Mouse (Mus musculus): ENCODE measurements at regions not wholly inside any gene's neighbourhood (a gene's known extent, or its start where the extent isn't known, plus 50 kb on each side); places are given as distances from the start of the nearest gene placed in this dataset.

DNA sequence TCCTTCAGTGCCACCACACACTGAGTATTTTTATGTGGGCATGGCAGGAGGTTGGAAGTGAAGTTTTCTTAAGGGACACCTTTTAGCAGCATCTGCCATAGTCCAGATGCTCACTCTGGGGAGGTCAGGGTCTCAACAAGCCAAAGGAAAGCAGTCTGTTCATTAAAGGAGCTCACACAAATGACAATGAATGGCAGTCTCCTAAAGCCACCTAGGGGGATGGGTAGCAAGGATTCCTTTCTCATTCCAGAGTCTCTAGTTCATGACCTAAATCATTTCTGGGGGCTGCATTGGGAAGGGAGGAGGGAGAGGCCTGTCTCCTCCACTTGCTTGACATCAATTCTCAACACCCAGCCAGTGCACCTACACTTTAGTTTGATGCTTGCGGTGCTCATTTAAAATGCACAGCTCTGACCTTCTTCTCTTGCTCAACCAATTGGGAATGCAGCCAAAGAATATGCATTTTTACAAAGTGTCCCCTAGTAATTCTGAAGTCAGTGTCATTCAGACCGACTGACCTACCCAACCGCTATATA lies 232.6 kb downstream of the Pik3r1 start:
- Histone ChIP-seq H3K36me3 (ENCODE audit: insufficient read depth, low read length) (no peaks in the 10 kb centered on the region), H3K27me3 (ENCODE audit: insufficient read depth, low read length) (no peaks in the 10 kb centered on the region), H3K4me1 (ENCODE audit: insufficient read depth, low read length) (no peaks in the 10 kb centered on the region), H3K27ac (no peak overlapping the region), H3K9ac (replicated peaks; ENCODE audit: low read length) (no peak overlapping the region), H3K9me3 (ENCODE audit: low read length) (no peaks in the 10 kb centered on the region), H3K4me3 (ENCODE audit: low read length) (no peak overlapping the region), H3K4me2 (ENCODE audit: low read depth, low read length) (no peak overlapping the region)
- ATAC-seq = no peak
- no peak for TF ChIP-seq CTCF (IDR thresholded peaks at IDR 0.05; ENCODE audit: low read depth)
- WGBS = 66% methylated on average over 3 of the region's 3 CpGs
- no peak for DNase-seq (ENCODE audit: low spot score)

DNA sequence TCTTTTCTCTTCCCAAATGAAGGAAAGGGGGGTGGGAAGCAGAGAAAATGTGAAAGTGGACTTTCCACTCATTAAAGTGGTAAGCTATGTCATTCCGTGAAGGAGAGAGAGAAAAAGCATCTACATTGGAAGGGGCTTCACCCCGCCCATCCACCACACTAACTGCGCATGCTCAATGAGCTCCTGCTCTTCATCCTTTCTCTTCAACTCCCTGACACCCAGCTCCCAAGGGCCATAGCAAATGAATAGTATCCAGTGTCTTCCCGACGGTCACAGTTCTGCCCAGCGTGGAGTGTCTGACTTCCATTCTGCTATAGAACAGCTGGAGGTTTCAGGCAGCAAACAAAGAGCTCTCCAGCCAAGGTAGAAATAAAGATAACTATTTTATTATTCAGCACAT lies 233.5 kb downstream of the Pik3r1 start:
- DNase-seq (ENCODE audit: low spot score) (peak; percentile 34), ATAC-seq (no peak)
- no peak for TF ChIP-seq CTCF (IDR thresholded peaks at IDR 0.05; ENCODE audit: low read depth)
- H3K4me2 ChIP-seq (ENCODE audit: low read depth, low read length) = peak overlapping the region; percentile 8; the same call in 1 of the 2 replicates
- H3K9me3 ChIP-seq (ENCODE audit: low read length) = no peaks in the 10 kb centered on the region
- no peak overlapping the region for H3K27ac ChIP-seq
- no peaks in the 10 kb centered on the region for H3K4me1 ChIP-seq (ENCODE audit: insufficient read depth, low read length)
- H3K27me3 ChIP-seq (ENCODE audit: insufficient read depth, low read length) = no peaks in the 10 kb centered on the region
- no peak overlapping the region for H3K9ac ChIP-seq (replicated peaks; ENCODE audit: low read length)
- 24% methylated on average over 6 of the region's 6 CpGs for WGBS
- no peaks in the 10 kb centered on the region for H3K36me3 ChIP-seq (ENCODE audit: insufficient read depth, low read length)
- H3K4me3 ChIP-seq (ENCODE audit: low read length) = no peak overlapping the region

DNA sequence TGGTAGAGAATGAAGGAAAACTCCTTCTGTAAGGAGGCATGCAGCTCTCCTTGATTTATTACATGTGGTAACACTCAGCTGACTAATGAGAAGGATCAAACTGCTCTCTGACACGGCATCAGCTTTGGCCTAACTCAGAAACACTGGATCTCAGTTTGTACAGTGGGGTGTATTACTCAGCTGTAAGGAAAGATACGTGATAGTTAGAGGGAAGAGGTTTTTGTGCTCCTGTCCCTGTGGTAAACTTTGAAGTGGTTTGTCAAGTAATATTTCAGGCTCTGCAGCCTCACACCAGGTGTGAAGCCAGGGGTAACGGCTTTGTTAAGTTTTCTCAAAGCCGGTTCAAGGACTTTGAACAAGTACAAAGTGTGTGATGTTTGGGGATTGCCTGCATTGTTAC lies 235.1 kb downstream of the Pik3r1 start:
- Histone ChIP-seq H3K4me2 (ENCODE audit: low read depth, low read length) (no peak overlapping the region), H3K27ac (no peak overlapping the region), H3K4me3 (ENCODE audit: low read length) (no peak overlapping the region), H3K36me3 (ENCODE audit: insufficient read depth, low read length) (no peaks in the 10 kb centered on the region), H3K4me1 (ENCODE audit: insufficient read depth, low read length) (no peaks in the 10 kb centered on the region), H3K27me3 (ENCODE audit: insufficient read depth, low read length) (no peaks in the 10 kb centered on the region), H3K9ac (replicated peaks; ENCODE audit: low read length) (no peak overlapping the region), H3K9me3 (ENCODE audit: low read length) (no peaks in the 10 kb centered on the region)
- DNase-seq (ENCODE audit: low spot score) = no peak
- no peak for TF ChIP-seq CTCF (IDR thresholded peaks at IDR 0.05; ENCODE audit: low read depth)
- ATAC-seq = no peak
- 75% methylated on average over 4 of the region's 4 CpGs for WGBS

- H3K27me3 ChIP-seq (ENCODE audit: insufficient read depth, low read length) = no peaks in the 10 kb centered on the region
- no peak for DNase-seq (ENCODE audit: low spot score)
- no peak for ATAC-seq
- no peaks in the 10 kb centered on the region for H3K36me3 ChIP-seq (ENCODE audit: insufficient read depth, low read length)
- no peak overlapping the region for H3K27ac ChIP-seq
- WGBS = 88% methylated on average over 5 of the region's 5 CpGs
- H3K4me3 ChIP-seq (ENCODE audit: low read length) = no peak overlapping the region
- H3K4me2 ChIP-seq (ENCODE audit: low read depth, low read length) = no peak overlapping the region
- H3K9ac ChIP-seq (replicated peaks; ENCODE audit: low read length) = no peak overlapping the region
- TF ChIP-seq CTCF (IDR thresholded peaks at IDR 0.05; ENCODE audit: low read depth) = no peak
- no peaks in the 10 kb centered on the region for H3K9me3 ChIP-seq (ENCODE audit: low read length)
- no peaks in the 10 kb centered on the region for H3K4me1 ChIP-seq (ENCODE audit: insufficient read depth, low read length)
These were observed 240.3 kb downstream of the Pik3r1 start for GRCm38 (mm10) chr13:101527691-101528090.

DNA sequence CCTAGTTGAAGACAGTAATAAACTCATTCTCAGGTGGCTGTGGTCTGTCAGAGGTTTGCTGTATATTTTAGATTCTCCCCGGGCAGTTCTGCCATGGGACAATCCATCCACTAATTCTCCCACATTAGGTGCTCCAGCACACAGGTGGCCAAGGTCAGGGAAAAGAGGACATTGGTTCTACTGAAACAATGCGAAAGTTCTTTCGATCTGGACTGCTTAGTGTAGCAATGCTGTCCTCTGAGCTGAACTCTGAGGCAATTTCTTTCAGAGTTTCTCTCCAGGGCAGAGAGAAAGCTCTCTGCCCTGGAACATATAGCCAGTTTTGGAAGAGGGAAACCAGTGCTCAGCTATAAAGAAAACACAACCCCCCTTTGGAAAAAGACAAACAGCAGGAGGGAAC lies 243.2 kb downstream of the Pik3r1 start:
- no peak for TF ChIP-seq CTCF (IDR thresholded peaks at IDR 0.05; ENCODE audit: low read depth)
- Histone ChIP-seq H3K4me2 (ENCODE audit: low read depth, low read length) (no peak overlapping the region), H3K9me3 (ENCODE audit: low read length) (no peaks in the 10 kb centered on the region), H3K27me3 (ENCODE audit: insufficient read depth, low read length) (no peaks in the 10 kb centered on the region), H3K36me3 (ENCODE audit: insufficient read depth, low read length) (no peaks in the 10 kb centered on the region), H3K27ac (no peak overlapping the region), H3K4me3 (ENCODE audit: low read length) (no peak overlapping the region), H3K4me1 (ENCODE audit: insufficient read depth, low read length) (no peaks in the 10 kb centered on the region), H3K9ac (replicated peaks; ENCODE audit: low read length) (no peak overlapping the region)
- ATAC-seq = no peak
- no peak for DNase-seq (ENCODE audit: low spot score)
- WGBS = 97% methylated on average over 3 of the region's 3 CpGs

DNA sequence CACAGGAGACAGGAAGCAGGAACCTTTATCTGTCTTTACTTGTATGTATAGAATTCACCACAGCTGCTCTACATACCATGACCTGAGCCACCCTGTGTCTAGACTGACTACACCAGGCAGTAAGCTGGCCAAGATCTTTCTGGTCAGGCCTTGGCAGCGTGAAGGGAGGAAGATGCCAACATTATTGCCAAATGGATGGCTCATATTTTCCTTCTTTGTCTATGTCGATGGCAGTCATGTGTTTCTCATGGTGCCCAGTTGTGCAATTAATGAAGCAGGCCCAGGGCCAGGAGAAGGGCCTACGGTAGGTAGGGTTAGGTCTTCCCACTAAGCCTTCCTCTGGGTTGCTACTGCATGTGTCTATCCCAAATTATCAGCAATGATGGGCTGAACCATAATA lies 243.8 kb downstream of the Pik3r1 start:
- Histone ChIP-seq H3K9ac (replicated peaks; ENCODE audit: low read length) (no peak overlapping the region), H3K4me3 (ENCODE audit: low read length) (no peak overlapping the region), H3K4me2 (ENCODE audit: low read depth, low read length) (no peak overlapping the region), H3K4me1 (ENCODE audit: insufficient read depth, low read length) (no peaks in the 10 kb centered on the region), H3K27me3 (ENCODE audit: insufficient read depth, low read length) (no peaks in the 10 kb centered on the region), H3K27ac (no peak overlapping the region), H3K9me3 (ENCODE audit: low read length) (no peaks in the 10 kb centered on the region), H3K36me3 (ENCODE audit: insufficient read depth, low read length) (no peaks in the 10 kb centered on the region)
- ATAC-seq = no peak
- 70% methylated on average over 3 of the region's 3 CpGs for WGBS
- DNase-seq (ENCODE audit: low spot score) = peak; percentile 23
- no peak for TF ChIP-seq CTCF (IDR thresholded peaks at IDR 0.05; ENCODE audit: low read depth)

DNA sequence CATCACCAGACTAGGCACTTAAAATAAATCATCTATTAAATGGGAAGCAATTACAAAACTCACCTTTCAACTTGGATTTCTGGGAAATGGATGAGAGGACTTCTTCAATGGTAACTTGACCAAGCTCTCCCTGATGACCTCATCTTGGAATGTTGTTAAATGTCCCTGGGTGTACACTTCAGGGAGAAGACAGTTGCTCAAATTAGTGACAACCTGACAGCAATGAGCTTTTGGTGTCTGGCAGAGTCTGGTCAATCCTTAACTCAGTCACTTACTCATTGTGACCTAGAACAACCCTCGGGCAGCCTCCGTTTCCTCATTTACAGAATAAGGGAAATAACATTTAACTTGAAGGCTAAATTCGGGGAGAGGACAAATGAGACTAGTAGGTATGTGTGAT lies 244.5 kb downstream of the Pik3r1 start:
- H3K27me3 ChIP-seq (ENCODE audit: insufficient read depth, low read length) = no peaks in the 10 kb centered on the region
- H3K36me3 ChIP-seq (ENCODE audit: insufficient read depth, low read length) = no peaks in the 10 kb centered on the region
- H3K4me3 ChIP-seq (ENCODE audit: low read length) = no peak overlapping the region
- no peak overlapping the region for H3K9ac ChIP-seq (replicated peaks; ENCODE audit: low read length)
- no peaks in the 10 kb centered on the region for H3K9me3 ChIP-seq (ENCODE audit: low read length)
- ATAC-seq (no peak), DNase-seq (ENCODE audit: low spot score) (no peak)
- H3K4me2 ChIP-seq (ENCODE audit: low read depth, low read length) = no peak overlapping the region
- 85% methylated on average over 3 of the region's 3 CpGs for WGBS
- no peak overlapping the region for H3K27ac ChIP-seq
- no peaks in the 10 kb centered on the region for H3K4me1 ChIP-seq (ENCODE audit: insufficient read depth, low read length)
- no peak for TF ChIP-seq CTCF (IDR thresholded peaks at IDR 0.05; ENCODE audit: low read depth)

Measured in hindbrain, postnatal 0 days (tissue).